Mouse (Mus musculus) neural tube, embryonic 12.5 days (tissue): ENCODE data around the gene Rfc5. TPM values are rescaled to one million over a fixed set of nuclear protein-coding genes. Genes with fewer than 3 reads are reported as not detected.
"Not testable (repeated sequence)": the region's sequence is repeated elsewhere in the genome, so short reads cannot be mapped to it uniquely, and the experiment has no call there.

Source experiments
- ATAC-seq: fragments of 200-750 bp; cut with Nextera tagmentation; 2 replicates; pipeline ENCODE4 v1.8.0; 2017; ENCODE audit warnings: low read depth, mild to moderate bottlenecking, moderate TSS enrichment, moderate library complexity; ENCODE audit not compliant: low FRiP score
- H3K27ac ChIP-seq: fragments of 300-500 bp; sonication (generic); 2 replicates; pipeline ENCODE4 v1.5.1; 2016
- H3K27me3 ChIP-seq: fragments of 300-500 bp; sonication (generic); replicated peaks from 2 replicates; pipeline ENCODE4 v1.6.1; 2016; ENCODE audit warnings: mild to moderate bottlenecking
- H3K36me3 ChIP-seq: fragments of 300-500 bp; sonication (generic); 2 replicates; pipeline ENCODE4 v1.6.1; 2016; ENCODE audit warnings: mild to moderate bottlenecking
- H3K4me1 ChIP-seq: fragments of 300-500 bp; sonication (generic); 2 replicates; pipeline ENCODE4 v1.6.1; 2016
- H3K4me2 ChIP-seq: fragments of 300-500 bp; sonication (generic); replicated peaks from 2 replicates; pipeline ENCODE4 v1.6.1; 2016; ENCODE audit warnings: mild to moderate bottlenecking
- H3K4me3 ChIP-seq: fragments of 300-500 bp; sonication (generic); 2 replicates; pipeline ENCODE4 v1.5.1; 2016
- H3K9ac ChIP-seq: fragments of 300-500 bp; sonication (generic); 2 replicates; pipeline ENCODE4 v1.6.1; 2016; ENCODE audit warnings: mild to moderate bottlenecking
- H3K9me3 ChIP-seq: fragments of 300-500 bp; sonication (generic); 2 replicates; pipeline ENCODE4 v1.6.1; 2016; ENCODE audit warnings: mild to moderate bottlenecking
- WGBS: fragments of 180-500 bp; shearing (Covaris S2); methylation state at CpG from one replicate; pipeline ENCODE4 v1.1.7; 2016; 5-methylcytosine and 5-hydroxymethylcytosine counted together
- polyA plus RNA-seq: library from polyadenylated mRNA; unstranded; fragments of >200 nt; fragmentation: Nextera tagmentation; extraction: Ambion mirVana; gene quantifications from 2 replicates; pipeline ENCODE4 v1.2.1, GENCODE M21; 2016

The Rfc5 gene
- polyA plus RNA-seq, 1 experiment from 2014 or later: 52.1 TPM

DNA sequence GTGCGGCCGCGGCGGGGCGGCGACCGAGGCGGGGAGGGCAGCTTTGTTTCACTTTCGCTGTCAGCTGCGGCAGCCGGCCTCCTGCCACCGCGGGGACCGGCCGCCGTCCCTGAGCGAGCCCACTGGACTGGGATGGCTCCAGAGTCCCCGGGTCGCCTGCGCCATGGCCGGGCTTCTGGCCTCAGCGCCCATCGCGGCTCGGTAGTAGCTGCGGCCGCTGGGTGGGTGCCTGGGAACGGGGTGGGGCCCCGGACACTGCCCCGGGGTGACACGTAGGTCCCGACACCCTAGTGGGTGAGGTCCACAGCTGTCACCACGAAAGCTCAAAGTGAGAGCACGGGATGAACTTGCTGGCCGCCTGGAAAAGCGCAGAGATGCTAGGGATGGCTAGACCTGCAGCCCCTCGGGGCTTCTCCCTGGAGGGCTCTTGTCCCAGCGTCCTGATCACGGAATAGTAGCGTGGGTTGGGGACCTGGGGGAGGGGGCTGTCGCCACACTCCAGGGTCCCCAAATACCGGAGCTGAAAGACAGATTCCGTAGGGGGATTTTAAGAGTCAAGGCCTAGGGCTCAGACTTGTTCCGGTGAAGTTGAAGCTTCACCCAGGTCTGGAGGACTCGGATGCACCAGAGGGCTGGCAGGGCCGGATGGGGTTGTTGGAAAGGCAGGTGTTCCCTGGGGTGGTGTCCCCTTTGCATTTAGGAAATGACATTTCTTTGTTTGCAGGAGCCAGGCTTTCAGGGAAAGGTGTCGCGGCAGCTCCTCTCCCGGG, 31.2 kb downstream of the Rfc5 start:
- H3K9me3 ChIP-seq: no peaks in the 10 kb centered on the region
- peak; percentile 53 for ATAC-seq
- H3K27me3 ChIP-seq: 0 out of 2 replicates have a peak, but pooled peaks cover 2% of the 10 kb centered on the region
- H3K36me3 ChIP-seq: no peaks in the 10 kb centered on the region
- H3K4me1 ChIP-seq: peaks cover 34% of the 10 kb centered on the region
- H3K4me2 ChIP-seq: peak overlapping the region; percentile 89
- H3K4me3 ChIP-seq: peak overlapping the region; percentile 94
- H3K27ac ChIP-seq: peak overlapping the region; percentile 89
- WGBS: 1% methylated on average over 47 of the region's 49 CpGs
- H3K9ac ChIP-seq: peak overlapping the region; percentile 94

DNA sequence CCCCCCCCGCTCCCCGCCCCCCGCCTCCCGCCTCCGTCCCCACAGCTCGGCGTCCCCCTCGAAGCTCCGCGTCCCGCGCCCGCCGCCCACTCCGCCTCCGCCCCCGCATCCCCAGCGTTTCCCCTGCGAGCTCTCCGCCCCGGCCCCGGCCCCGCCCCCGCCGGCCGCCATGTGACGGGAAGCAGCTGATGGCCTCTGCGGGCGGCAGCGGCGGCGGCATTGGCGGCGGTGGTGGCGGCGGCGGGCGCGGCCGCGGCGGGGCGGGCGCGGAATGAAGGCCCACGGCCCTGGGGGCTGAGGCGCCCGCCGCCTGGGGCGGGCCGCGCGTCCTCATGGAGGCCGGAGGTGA, 31.7 kb downstream of the Rfc5 start, which contains the start of gene Wsb2:
TSS of gene Wsb2 (plus strand) at position 176 of the 349 bp plus-strand sequence.
- Histone ChIP-seq H3K27ac (peak within 1 kb of the TSS; percentile 89), H3K4me2 (peak within 1 kb of the TSS; percentile 89), H3K27me3 (0 out of 2 replicates have a peak, but pooled peaks cover 4% of the 10 kb centered on the region), H3K36me3 (no peaks in the 10 kb centered on the region), H3K9ac (peak within 1 kb of the TSS; percentile 94), H3K4me3 (peak within 1 kb of the TSS; percentile 94), H3K4me1 (peaks cover 34% of the 10 kb centered on the region), H3K9me3 (no peaks in the 10 kb centered on the region)
- ATAC-seq: peak; percentile 73
- WGBS: 1% methylated on average over 33 of the region's 54 CpGs

DNA sequence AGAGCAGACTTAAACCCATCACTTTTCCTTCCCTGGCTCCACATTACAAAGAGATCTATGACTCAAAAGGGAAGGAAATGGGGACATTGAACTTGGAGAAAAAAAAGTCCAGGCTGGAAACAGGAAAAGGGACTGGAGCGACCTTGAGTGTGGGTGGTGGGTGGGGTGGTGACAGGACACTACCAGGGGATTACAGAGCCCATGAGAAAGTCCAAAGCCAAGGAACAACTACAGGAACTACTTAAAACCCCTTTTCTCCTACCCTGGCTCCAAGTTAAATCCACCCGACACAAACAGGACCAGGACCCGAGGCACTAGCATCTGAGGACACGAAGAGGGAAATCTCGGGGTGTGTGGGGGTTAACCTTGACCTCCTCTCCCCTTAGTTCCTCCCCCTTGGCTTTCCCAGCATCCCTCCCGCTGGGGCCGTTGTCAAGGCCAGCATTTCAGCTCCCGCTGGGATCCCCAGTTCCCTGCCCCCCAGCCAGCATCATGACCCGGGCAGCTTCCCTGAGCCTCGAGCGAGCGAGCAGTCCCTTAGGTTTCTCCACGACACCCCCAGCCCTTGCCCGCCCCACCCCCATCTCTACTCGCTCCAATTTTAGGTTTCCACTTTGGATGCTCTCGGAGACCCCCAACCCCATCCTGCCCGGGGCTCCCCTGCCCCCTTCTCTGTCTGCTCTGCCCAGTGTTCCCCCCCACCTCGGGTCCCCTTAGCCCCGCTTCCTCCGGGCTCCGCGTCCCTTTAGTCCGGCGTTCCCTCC, 32.3 kb downstream of the Rfc5 start:
- WGBS: 2% methylated on average over 20 of the region's 24 CpGs
- H3K27ac ChIP-seq: peak overlapping the region; percentile 89; the same call in 1 of the 2 replicates
- no peaks in the 10 kb centered on the region for H3K36me3 ChIP-seq
- H3K4me2 ChIP-seq: peak overlapping the region; percentile 89
- H3K27me3 ChIP-seq: 0 out of 2 replicates have a peak, but pooled peaks cover 4% of the 10 kb centered on the region
- H3K4me1 ChIP-seq: peaks cover 34% of the 10 kb centered on the region
- H3K9me3 ChIP-seq: no peaks in the 10 kb centered on the region
- H3K4me3 ChIP-seq: peak overlapping the region; percentile 94
- ATAC-seq: peak; percentile 55
- H3K9ac ChIP-seq: peak overlapping the region; percentile 94

DNA sequence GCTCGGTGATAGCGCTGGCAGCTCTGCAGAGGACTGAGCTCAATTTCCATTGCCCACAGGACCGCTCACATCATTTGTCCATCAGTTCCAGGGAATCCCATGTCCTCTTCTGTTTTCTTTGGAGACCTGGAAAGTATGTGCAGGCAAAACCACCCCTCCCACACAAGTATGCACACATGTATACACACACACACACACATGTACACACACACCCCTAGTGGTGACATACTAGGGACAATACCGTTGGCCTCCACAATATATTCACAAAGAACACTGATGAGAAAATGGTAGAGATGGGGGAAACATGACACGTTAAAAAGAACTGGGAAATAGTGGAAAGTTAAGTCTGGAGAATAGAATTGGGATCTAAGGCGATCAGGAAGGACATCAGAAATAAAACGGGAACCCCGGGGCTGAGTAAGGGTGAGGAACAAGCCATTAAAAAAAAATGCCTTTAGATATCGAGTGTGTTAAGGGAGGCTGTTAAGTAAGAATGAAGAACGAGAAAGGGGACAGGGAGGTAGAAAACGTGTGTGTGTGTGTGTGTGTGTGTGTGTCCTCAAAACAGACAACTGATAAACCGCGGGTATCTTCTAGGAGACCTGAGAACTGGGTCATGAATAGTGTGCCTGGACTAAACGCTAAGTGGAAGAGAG, 33.1 kb downstream of the Rfc5 start:
- Histone ChIP-seq H3K27ac (no peak overlapping the region), H3K4me1 (peaks cover 29% of the 10 kb centered on the region), H3K4me2 (peak overlapping the region; percentile 89), H3K36me3 (no peaks in the 10 kb centered on the region), H3K4me3 (no peak overlapping the region), H3K9ac (no peak overlapping the region), H3K27me3 (0 out of 2 replicates have a peak, but pooled peaks cover 4% of the 10 kb centered on the region), H3K9me3 (no peaks in the 10 kb centered on the region)
- no peak for ATAC-seq
- WGBS: 51% methylated on average over 14 of the region's 14 CpGs

DNA sequence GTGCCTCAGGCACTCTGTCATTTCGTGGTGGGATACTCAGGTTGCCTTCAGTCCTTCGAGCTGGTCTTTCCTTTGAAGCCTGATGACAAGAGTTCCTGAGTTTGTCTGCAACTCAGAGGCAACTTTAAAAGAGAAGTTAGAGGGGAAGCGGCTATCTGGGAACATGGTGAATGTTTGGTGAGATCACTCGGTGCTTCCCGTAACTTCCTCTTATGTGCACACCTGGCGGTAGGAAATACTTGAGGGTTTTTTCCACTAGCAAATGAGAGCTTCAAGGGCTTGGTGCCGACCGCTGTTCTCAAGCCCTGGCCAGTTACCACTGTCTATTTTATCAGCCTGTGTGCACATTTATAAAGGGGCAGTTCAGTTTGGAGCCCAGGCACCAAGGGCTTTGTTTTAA, 34.7 kb downstream of the Rfc5 start:
- H3K4me1 ChIP-seq: peaks cover 13% of the 10 kb centered on the region
- H3K9me3 ChIP-seq: no peaks in the 10 kb centered on the region
- H3K9ac ChIP-seq: no peak overlapping the region
- 80% methylated on average over 8 of the region's 8 CpGs for WGBS
- no peak overlapping the region for H3K4me3 ChIP-seq
- H3K36me3 ChIP-seq: no peaks in the 10 kb centered on the region
- H3K27ac ChIP-seq: no peak overlapping the region
- H3K27me3 ChIP-seq: 0 out of 2 replicates have a peak, but pooled peaks cover 4% of the 10 kb centered on the region
- no peak for ATAC-seq
- no peak overlapping the region for H3K4me2 ChIP-seq

DNA sequence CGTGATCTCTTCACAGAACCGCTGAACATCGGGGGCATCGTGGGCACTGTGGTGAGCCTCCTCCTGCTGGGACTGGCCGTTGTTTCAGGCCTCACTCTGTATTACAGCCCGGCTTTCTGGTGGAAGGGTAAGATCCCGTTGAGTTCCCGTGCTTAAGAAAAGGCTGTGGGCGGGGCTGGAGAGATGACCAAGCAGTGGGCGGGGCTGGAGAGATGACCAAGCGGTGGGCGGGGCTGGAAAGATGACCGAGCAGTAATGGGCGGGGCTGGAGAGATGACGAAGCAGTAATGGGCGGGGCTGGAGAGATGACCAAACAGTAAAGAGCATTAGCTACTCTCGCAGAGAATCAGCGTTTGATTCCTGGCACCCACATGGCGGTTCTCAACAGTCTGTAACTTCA, 40.6 kb downstream of the Rfc5 start:
- no peaks in the 10 kb centered on the region for H3K4me1 ChIP-seq
- H3K27ac ChIP-seq: no peak overlapping the region
- H3K36me3 ChIP-seq: no peaks in the 10 kb centered on the region
- 25% methylated on average over 19 of the region's 19 CpGs for WGBS
- H3K9me3 ChIP-seq: no peaks in the 10 kb centered on the region
- no peak for ATAC-seq
- H3K27me3 ChIP-seq: 0 out of 2 replicates have a peak, but pooled peaks cover 4% of the 10 kb centered on the region
- H3K9ac ChIP-seq: no peak overlapping the region
- no peak overlapping the region for H3K4me3 ChIP-seq
- H3K4me2 ChIP-seq: peak overlapping the region; percentile 23; the same call in 1 of the 2 replicates

DNA sequence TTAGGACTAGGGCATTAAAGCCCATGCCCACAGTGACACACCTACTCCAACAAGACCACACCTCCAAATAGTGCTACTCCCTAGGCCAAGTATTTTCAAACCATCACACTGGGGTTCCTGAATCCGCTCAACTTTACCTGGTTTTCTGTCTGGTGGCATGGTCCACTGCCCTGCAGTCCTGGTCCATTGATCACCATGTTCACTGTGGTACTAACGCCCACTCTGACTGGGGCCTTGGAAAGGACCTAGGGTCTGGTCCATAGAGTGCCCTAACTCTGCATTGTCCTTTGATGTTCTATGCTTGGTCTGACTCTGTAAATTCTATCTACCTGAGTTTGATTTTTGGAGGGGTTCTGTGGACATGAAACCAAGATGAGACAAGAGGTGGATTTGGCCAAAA, 41.0 kb downstream of the Rfc5 start:
- Histone ChIP-seq H3K9me3 (no peaks in the 10 kb centered on the region), H3K9ac (no peak overlapping the region), H3K4me2 (peak overlapping the region; percentile 23; the same call in 1 of the 2 replicates), H3K4me3 (no peak overlapping the region), H3K36me3 (no peaks in the 10 kb centered on the region), H3K27ac (no peak overlapping the region), H3K4me1 (no peaks in the 10 kb centered on the region), H3K27me3 (0 out of 2 replicates have a peak, but pooled peaks cover 4% of the 10 kb centered on the region)
- no peak for ATAC-seq
- WGBS: 93% methylated on average over 2 of the region's 2 CpGs

DNA sequence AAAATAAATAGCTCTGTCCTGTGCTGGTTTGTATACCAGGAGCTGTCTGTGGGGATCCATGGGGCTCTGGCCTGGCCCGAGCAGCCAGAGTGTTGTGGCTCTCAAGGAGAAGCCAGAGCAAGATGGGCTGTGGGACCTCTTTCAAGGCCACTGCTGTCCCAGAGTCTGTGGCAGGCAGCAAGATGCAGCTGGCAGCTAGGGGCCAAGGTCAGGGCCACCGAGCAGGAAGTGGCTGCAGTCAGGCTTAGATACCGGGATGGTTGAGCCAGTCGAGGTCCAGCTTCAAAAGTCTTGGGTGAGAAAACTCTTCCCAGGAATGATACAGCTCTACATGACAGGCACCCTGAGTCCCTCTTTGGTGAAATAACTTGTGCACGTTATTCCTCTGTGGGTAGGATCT, 41.8 kb downstream of the Rfc5 start:
- WGBS: 86% methylated on average over 5 of the region's 5 CpGs
- no peak overlapping the region for H3K4me3 ChIP-seq
- H3K27ac ChIP-seq: no peak overlapping the region
- H3K4me1 ChIP-seq: no peaks in the 10 kb centered on the region
- H3K36me3 ChIP-seq: no peaks in the 10 kb centered on the region
- H3K27me3 ChIP-seq: no peaks in the 10 kb centered on the region
- H3K9ac ChIP-seq: no peak overlapping the region
- H3K4me2 ChIP-seq: no peak overlapping the region
- ATAC-seq: no peak
- H3K9me3 ChIP-seq: no peaks in the 10 kb centered on the region

DNA sequence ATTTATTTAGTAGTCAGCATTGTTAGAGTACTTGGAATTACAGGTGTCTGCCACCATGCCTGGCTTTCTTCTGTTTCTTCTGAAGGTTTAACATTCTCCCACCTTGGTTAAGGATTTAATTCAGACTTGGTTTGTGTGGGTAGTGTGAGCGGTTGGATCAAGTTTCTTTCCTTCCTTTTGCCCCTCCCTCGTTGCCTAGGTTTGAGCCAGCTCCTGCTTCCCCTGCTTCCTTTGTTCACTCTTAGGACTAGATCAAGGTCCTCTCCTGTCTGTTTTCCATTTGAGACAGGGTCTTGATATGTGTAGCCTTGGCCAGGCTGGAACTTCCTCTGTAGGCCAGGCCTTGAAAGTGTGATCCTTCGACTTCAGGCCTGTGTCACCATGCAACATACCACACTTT, 42.6 kb downstream of the Rfc5 start:
- H3K9ac ChIP-seq: no peak overlapping the region
- WGBS: 75% methylated on average over 3 of the region's 3 CpGs
- H3K27ac ChIP-seq: no peak overlapping the region
- H3K36me3 ChIP-seq: no peaks in the 10 kb centered on the region
- no peaks in the 10 kb centered on the region for H3K27me3 ChIP-seq
- no peak overlapping the region for H3K4me2 ChIP-seq
- H3K9me3 ChIP-seq: no peaks in the 10 kb centered on the region
- H3K4me3 ChIP-seq: no peak overlapping the region
- no peaks in the 10 kb centered on the region for H3K4me1 ChIP-seq
- no peak for ATAC-seq

DNA sequence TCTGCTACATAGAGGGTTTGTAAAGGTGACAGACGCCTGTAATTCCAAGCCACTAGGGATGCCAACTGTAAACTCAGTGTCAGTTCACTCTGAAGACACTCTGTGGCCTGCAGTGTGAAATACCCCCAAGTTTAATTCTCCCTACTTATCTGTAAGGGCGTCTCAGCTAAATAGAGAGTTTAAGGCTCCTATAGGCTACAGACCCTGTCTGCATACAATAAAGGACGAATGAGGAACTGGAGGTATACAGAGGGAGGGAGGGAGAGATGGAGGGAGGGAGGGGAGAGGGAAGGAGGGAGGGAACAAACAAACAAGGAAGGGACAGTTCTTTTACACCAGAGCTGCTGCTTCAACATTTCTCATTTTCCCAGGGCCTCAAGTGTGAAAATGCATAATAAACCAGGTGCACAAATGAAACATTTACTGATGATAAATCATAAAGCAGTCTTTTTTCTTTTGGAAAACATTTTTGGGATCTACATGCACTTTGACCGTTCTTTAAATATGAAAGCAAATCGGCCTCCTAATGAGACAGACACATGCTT, 43.3 kb downstream of the Rfc5 start:
- H3K9me3 ChIP-seq: no peaks in the 10 kb centered on the region
- no peak overlapping the region for H3K27ac ChIP-seq
- ATAC-seq: no peak
- H3K36me3 ChIP-seq: no peaks in the 10 kb centered on the region
- WGBS: 74% methylated on average over 5 of the region's 5 CpGs
- no peak overlapping the region for H3K4me3 ChIP-seq
- no peaks in the 10 kb centered on the region for H3K4me1 ChIP-seq
- no peak overlapping the region for H3K9ac ChIP-seq
- no peaks in the 10 kb centered on the region for H3K27me3 ChIP-seq
- no peak overlapping the region for H3K4me2 ChIP-seq

DNA sequence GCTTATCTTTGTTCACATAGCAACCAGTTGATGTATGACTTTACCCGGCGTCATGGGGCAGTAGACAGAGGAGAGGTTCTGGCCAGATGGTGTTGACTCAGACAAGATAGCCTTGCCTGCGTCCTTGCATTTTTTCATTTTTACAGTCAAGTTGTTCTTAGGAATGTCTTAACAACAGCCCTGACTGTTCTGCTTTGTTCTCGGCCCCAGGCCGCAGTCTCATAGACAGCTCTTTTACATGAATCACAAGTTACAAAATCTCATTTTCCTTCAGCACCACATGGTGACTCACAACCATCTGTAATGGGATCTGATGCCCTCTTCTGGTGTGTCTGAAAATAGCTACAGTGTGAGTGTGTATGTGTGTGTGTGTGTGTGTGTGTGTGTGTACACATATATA, 44.4 kb downstream of the Rfc5 start:
- not testable (repeated sequence) for H3K4me2 ChIP-seq, ATAC-seq, H3K4me3 ChIP-seq, H3K4me1 ChIP-seq, H3K27ac ChIP-seq, H3K9ac ChIP-seq, H3K9me3 ChIP-seq, H3K27me3 ChIP-seq, H3K36me3 ChIP-seq
- WGBS: 89% methylated on average over 5 of the region's 5 CpGs

DNA sequence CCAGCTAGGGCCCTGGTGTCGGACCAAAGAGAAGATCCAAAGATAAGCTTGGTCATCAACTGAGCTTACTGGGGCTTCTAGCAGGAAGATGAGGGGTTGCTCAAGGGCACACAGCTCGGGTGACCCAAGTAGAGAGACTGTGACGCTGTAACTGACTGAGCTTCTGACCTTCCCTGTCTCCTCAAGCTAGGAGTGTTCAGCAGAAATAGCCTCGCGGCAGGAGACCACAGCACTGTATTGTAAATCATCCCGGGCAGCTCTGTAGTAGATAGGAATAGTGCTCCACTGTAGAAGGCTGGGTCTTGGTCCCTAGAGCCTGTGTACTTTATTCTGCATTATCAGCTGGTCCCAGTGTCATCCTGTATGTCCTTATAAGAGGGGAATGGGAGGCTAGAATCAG, 47.0 kb downstream of the Rfc5 start:
- no peak for ATAC-seq
- no peak overlapping the region for H3K27ac ChIP-seq
- no peak overlapping the region for H3K4me2 ChIP-seq
- no peaks in the 10 kb centered on the region for H3K4me1 ChIP-seq
- H3K9ac ChIP-seq: no peak overlapping the region
- H3K27me3 ChIP-seq: no peaks in the 10 kb centered on the region
- H3K36me3 ChIP-seq: no peaks in the 10 kb centered on the region
- no peak overlapping the region for H3K4me3 ChIP-seq
- peaks cover 1% of the 10 kb centered on the region; the same call in 1 of the 2 replicates for H3K9me3 ChIP-seq
- 82% methylated on average over 6 of the region's 6 CpGs for WGBS
